Mouse (Mus musculus) left cerebral cortex, adult 8-10 months (tissue): Measurements from ENCODE around the gene Tiam1. TPM values are rescaled to one million over a fixed set of nuclear protein-coding genes. Genes with fewer than 3 reads are reported as not detected.

ENCODE experiments used
- DNase-seq, 2 experiments: peaks; one replicate each; pipeline ENCODE4 v3.0.0; 2022; ENCODE audit warnings: low spot score in 2 of 2
- total RNA-seq, 4 experiments: library from RNA; stranded (reverse); gene quantifications; 2 replicates each; pipeline ENCODE4 v1.2.4; 2022

Tiam1 gene
- total RNA-seq, 4 experiments from 2014 or later = 96.3 to 147 (median 119) TPM

DNA sequence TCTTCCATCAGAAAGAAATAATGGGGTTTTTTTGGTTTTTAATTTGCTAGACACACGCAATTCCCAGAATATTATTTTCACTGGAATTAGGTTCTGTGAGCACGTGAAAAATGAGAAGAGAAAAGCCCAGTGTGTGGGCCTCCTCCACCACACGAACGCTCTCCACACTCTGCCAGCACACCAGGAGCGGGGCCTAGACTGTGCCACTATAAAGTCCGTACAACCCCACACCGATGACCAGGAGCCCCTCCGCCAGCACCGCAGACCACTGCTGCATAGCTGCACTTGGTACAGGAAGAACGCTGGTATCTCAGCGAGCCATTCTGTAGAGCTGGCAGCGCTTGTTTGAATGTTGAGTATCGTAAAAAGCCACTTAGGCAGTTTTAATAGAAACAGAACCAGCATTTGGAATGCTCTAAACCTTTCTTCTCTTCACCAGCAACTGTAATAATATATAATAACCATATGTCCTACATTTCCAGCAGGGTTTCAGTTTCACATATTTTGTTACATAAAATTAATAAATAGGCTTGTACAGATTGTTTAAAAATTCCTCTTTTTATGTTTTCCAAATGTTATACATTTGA, 136.1 kb downstream of the Tiam1 start:
- no peak for DNase-seq

DNA sequence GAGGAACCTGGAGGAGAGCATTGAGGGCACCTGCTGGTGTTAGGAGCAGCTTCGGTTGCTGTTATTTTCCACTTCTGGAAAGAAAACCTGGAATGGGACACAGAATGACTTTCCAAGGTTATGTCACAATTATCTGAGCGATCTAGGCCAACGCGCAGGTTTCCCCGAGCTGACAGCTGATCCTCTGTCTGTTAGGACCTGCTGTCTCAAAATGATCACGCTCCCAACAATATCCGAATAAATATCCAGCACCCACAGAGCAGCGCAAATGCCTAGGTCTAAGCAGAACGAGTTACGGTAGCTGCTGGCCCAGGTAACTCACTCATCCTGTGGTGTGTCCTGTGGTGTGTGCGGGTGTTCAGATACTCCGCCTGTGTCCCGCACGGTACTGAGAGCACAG, 140.0 kb downstream of the Tiam1 start:
- no peak for DNase-seq

DNA sequence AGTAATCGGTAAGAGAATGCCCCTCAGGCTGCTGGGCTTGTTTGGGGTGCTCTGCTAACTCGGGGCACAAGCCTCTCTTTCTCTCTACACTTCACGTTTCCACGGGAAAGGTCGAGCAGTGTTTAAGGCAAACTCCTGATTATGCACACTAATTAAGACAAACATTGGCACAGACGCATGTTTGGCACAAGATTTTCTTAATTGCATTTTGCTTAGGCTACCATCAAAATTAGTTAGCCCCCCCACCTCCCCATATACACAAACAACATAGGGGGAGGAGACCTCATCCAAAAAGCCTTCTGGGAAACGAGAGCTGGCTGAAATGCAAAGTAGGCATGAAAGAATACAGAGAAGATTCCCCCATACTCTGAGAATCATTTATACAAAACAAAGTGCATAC, 148.4 kb downstream of the Tiam1 start:
- DNase-seq = no peak

DNA sequence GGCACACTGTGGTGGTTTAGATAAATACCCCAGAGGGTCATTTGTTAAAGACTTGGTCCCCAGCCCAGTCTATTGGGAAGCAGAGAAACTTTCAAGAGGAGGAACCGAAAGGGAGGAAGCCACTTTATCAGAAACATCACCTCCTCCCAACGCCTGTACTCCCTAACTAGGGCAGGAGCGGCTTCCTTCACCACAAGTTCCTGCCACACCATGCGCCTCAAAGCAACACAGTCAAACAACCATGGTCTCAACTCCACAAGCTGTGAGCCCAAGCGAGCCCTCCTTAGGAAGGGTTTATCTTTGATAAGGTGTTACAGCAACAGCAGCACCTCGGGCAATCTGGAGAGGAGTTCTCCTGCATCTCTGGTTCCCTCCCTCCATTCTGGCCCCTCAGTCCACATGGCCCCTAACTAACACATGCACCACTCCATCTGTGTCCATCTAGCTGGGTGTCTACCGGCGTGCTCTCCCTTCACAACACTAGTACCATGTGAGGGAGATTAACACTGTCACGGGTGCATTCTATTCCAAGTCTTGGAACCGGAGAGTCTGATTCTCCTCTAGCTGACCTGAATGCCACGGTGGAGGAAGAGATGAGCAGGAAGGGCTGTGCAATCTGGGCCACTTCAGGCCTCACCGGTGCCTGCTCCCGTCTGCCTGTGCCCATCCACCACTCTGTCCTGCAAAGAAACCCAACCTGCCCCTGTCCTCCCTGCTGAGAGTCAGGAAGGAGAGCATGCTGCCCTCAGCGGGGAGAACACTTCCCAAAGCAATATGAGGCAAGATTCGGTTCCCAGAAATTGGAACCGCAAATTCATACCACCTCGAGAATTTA, 149.4 kb downstream of the Tiam1 start:
- DNase-seq = no peak

DNA sequence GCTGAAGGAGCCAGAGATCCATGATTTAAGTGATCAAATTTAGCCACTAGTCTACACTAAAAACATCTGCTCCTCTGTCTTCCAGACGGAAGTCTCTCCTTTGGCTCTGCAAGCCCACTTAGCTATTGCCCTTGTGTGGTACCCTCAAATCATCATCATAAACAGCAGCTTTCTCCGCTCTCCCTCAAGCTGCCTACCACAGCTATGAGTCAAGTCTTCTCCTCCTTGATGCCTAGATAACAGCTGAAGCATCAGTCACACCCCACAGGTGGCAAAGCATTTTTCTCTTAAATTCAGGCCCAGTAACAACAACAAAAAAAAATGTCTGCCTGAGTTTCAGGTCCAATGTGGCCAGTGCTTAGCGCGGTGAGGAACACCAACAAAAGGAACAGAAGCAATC, 150.1 kb downstream of the Tiam1 start:
- DNase-seq = no peak

DNA sequence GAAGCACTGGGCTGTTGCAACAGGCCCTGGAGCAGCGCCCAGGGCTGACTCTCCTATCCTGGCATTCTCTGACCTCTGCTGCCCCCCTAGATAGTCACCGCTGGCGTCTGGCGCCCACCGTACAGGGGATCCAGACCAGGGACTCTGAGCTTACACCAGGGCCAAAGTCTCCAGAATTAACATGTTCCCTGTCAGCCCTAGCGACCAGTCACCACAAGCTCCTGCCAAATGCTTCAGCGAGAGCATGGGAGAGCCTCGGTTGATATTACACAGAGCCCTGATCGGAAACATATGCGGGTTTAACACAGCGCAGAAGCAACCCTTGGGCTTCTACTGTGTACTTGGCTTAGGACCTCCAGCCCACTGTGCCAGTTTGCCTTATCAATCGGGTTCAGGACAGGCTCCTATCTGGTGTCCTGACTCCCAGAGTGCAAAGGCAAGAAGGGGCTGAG, 151.8 kb downstream of the Tiam1 start:
- DNase-seq = no peak

DNA sequence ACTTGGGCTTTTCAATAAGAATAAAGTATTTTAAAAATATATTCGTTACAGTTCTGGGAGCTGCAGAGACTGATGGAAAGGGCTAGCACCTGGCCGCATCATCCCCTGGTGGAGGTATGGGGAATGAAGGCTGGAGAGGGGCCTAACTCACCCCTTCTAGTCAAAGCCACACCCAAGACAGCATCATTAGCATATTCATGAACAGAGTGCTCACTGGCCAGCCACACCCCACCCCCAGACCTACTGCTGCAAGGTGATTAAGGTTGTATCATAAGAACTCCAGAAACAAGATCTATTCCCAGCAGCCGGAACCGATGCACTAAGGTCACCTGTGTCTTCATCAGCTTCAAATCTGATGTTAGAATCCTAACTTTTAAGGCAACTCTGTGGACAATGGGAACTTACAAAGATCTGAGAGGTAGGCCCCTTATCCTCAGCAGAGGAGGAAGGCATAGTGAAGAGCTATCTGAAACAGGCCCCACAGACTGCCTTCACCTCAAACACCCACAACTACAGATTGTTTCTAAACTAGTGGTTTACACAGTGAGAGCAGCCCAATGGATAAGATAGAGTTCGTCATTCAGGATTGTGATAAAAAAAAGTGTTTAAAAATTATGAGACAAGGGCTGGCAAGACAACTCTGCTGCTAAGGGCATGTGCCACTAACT, 153.1 kb downstream of the Tiam1 start:
- DNase-seq = no peak

DNA sequence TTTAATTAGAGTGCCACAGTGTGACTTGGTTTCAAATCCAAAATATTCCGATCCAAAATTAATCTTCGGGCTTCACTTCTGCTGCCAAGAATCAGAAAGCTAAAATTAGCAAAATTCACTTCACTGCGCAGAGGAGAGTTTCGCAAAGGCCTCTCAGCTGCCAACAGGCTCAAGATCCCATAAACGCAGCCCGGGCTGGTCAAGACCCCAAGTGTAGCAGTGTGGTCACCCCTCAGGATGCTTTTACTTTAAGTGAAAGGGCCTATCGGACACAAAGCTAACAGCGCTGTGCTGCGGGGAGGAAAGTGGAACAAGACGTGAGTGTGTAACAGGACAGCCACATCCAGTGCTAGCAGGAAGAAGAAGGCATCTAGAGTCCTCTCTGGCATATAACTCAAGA, 153.8 kb downstream of the Tiam1 start:
- no peak for DNase-seq

DNA sequence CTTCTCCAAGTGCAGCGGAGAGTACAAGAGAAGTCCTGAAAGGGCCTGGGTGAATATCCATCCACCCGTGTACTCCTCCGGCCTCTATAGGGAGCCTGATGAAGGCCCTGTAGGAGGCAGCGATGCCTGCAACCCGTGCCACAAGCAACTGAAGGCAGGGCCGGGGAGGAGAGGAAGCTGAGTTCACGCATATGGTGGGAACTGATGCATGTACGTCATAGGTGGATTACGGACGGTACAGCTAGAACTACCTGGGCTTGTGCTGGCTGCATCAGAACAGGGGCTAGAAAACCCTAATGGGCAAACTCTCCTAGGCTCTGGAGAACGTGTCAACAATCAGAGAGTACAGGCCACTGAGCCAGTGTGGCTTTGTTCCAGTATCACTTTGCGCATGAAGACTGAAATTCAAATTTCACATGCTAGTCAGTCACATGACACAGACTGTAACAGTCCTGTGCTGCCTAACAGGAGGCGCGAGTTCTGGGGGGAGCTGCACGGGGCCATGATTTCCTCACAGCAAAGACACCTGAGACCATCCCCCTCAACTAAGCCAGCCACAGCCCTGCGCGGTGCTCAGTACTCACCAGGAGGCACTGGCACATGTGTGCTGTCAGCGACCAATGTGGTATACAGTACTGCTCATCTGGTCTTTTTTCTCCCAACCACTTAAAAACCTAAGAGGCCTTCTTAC, 156.8 kb downstream of the Tiam1 start:
- DNase-seq = no peak

DNA sequence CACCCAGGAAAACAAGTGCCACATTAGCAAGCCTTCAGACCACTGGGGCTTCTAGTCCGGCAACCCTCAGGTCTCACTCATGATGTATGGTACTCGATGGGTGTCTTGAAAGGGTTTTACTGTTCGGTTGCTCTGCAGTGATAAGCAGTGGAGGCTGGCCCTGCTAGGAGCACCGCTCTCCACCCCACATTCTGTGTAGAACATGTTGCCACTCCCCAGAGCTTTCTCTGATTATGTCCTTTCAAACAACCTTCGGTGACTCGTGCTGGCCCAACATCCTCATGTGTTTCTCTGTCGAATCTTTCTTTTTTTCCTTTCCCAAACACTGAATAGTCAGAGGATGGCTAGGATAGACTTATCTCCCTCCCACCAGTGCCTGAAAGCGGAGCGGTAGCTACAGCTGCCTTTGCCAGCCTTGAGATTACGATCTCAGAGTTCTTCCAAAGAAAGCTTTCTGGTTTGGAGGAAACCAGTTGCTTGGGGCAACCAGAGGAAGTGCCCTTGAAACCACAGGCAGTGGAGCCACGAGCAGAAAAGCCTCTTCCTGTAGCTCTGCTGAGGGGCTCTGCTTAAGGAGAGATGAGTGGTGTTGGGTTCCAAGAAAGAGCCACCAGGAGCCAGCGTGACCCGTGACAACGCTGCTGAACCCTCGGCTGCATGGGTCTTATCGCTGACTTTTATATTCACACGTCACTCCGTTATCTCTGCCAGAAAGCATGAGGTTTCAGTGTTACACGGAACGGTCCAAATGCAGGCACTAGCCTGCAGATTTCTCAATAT, 157.7 kb downstream of the Tiam1 start:
- DNase-seq = no peak

DNA sequence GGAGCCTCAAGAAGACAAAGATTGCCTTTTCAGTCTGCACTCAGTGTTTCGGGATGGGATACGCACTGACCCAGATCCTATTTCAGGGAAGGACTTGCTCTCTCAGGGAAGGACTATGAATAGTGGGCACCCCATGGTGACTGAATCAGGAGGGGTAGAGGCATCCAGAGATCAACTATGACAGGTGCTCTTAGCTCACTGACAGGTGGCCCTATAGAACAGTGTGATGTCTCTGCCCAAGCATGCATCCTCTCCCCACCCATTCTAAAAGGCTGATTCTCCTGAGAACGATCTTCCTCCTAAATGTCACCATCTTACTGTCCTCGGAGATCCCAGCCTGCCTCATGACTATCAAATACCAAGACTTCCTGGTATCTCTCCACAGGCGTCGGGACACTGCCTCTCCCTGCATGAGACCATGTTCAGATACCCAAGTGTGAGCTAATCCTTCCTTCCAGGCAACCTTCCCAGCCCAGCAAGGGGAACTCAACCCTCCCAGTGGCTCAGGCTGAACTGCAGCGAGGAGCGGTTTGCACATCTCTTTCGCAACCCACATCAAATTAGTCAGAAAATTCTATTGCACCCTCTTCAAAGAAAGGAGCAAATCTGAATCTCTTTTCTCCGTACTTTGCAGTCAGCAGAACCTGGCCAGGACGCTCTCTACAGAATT, 163.4 kb downstream of the Tiam1 start:
- no peak for DNase-seq

DNA sequence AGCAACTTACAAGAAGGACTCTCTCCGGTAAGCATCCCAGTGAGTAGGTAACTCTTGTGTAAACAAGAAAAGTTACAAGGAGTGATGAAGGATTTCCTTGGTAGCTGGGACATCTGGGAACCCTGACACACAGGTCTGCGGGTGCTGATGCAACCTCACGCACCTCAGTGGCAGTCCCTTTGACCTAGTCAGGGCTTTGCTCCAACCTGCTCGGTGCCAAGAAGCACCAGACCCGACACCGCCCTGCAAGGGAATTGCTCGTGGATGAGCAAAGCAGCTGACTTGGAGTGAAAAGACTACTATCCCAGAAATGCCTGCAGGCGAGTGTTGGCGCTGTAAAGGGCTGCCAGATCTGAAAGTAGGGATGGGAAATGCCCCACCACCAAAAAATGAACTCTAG, 168.1 kb downstream of the Tiam1 start:
- DNase-seq = no peak

DNA sequence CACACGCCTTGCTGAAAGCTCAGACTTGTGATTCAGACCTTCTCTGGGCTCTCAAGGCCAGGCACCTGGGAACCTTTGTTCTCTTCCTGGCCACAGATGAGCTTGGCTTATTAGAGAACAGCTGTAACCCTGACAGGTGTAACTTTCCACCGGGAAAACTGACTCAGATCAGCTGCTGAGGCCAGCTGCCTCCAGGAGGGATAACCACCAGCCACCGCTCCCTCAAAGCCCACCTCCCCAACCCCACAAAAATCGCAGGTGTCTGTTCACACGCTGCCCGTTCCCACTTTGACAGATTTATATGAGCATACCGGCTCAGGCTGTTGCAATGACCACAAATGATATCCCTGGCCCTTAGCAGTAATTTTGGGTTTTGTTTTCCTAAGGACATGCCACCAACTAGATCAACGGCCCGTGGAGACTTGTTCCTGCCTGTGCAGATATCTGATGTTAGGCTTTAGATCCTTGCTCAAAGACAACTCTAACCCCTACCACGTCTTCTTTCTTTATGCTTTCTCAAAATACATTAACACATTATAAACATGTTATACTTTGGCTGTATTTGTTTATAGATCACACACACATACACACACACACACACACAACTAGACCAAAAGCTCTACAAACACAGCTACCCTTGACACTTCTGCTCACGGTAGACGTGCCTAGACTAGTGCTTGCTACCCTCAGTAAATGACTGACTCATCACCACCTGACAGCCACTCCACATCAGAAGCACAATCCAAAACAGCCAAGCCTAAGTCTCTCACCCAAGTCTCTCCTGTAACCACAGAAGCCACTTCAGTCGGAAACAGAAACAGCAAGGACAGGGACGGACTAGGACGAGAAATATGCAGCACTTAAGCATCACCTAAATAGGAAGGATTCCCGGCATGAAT, 169.5 kb downstream of the Tiam1 start:
- DNase-seq = no peak

DNA sequence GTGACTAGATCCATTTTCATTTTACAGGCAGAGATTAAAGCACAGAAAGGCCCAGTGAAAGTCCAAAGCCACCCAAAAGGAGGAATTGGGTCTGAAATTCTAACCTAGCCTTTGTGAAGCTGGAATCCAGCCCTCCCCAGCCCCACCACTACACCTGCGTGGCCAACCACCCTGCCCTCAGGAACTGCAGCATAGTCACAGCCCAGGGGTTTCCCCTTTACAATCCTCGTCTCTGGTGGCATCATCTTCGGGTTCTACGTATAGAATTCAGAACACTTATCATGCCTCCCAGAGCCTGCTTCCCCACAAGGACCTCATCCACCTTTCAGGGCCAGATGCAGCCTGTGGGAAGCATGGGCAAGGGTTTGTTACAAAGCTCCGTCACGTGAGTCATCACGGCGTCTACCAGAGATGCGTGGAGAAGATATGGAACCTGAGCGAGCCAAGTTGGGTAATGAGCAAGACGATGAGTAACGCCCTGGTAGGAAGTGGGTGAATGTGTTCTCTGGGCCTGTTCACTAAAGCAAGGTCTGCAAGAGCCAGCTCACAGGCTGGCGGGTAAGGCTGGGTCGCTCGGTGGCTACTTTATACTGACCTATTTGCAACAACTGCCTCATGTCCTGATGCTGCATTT, 170.6 kb downstream of the Tiam1 start:
- DNase-seq = peak in 1 of 2 experiments; percentile 75

DNA sequence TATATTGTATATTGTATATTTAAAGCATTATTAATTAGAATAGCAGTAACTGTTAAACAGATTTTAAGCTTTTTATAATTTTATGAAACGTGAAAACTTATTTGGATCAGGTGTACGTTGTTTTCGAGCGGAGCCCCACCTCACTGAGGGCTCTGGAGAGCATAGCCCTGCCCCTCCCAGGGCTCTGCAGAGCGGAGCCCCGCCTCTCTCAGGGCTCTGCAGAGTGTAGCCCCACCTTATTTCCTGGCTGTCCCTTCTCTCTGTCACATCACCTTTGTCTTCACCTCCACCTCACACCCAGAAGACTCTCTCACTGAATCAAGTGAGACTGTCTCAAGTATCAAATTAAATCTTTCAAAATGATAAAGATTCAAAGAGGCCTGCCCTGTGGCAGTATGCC, 171.6 kb downstream of the Tiam1 start:
- no peak for DNase-seq

DNA sequence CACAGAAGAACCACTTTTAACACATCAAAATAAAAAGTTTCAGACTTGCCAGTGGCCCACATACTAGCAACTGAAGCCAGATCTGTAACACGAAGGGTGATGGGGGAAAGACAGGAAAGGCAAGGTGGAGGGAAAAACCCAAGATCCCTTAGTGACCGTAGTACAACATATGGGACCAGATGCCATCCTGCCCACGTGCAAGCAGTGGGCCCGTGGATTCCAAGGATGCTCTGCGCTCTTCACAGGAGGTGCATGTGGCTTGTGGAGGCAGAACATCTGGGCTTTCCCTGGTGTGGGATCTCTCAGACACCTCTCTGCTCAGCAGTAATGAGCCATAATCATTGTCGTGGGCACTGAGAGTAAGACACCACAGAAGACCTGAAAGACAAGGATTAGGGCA, 175.5 kb downstream of the Tiam1 start:
- peak in 1 of 2 experiments; percentile 79 for DNase-seq

DNA sequence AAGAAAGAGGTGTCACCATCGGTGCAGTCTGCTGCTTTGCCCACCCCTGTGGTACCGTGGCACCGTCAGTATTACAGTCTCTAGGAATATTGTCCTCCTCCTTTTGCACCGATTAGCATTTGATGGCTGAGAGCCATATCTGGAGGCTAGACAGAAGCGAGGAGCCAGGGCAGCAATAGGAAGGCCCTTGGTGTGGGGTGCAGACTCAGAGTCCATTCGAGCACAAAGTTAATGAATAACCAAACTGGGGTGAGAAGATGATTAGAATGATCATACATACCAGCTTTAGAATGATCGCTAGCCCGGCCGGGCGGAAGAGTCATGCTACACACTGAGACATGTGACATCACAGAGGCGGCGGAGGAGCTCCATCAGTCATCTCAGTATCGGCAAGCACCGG, 180.7 kb downstream of the Tiam1 start:
- DNase-seq = no peak

DNA sequence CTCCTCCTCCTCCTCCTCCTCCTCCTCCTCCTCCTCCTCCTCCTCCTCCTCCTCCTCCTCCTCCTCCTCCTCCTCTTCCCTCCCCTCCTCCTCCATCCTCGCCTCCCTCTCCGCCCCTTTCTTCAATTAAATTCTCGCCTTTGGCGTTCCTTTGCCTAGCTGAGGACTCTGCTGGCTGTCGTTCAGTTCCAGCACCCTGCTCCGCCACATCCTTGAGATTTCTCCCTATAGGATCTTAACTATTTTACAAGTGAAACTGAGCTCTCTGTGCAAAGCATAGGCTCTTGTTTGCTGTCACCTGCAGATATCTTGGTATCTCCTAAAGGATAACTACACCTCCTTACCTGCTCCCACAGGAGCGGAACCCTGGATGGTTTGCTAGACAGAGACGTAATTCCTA, 182.7 kb downstream of the Tiam1 start:
- DNase-seq = no peak
